Mouse (Mus musculus): ENCODE measurements around the gene Cyp2c55.

Gene Cyp2c55

GRCm38 (mm10) chr19:39006715-39007114, at the start of gene Cyp2c55:
TSS of gene Cyp2c55 (plus strand) at chr19:39007019.
- no peak for TF ChIP-seq GATA4 (IDR thresholded peaks at IDR 0.05; ENCODE audit: insufficient replicate concordance, low read length)

- no peak for TF ChIP-seq GATA4 (IDR thresholded peaks at IDR 0.05; ENCODE audit: insufficient replicate concordance, low read length)
These were observed 36.1 kb upstream of the Cyp2c55 start for GRCm38 (mm10) chr19:38970741-38971140.

- no peak for TF ChIP-seq GATA4 (IDR thresholded peaks at IDR 0.05; ENCODE audit: insufficient replicate concordance, low read length)
These were observed 34.2 kb upstream of the Cyp2c55 start for GRCm38 (mm10) chr19:38972581-38972980.

- TF ChIP-seq GATA4 (IDR thresholded peaks at IDR 0.05; ENCODE audit: insufficient replicate concordance, low read length) = no peak
These were observed 33.2 kb upstream of the Cyp2c55 start for GRCm38 (mm10) chr19:38973666-38974065.

GRCm38 (mm10) chr19:38976269-38976668, 30.6 kb upstream of the Cyp2c55 start:
- no peak for TF ChIP-seq GATA4 (IDR thresholded peaks at IDR 0.05; ENCODE audit: insufficient replicate concordance, low read length)

GRCm38 (mm10) chr19:38981966-38982365, 24.9 kb upstream of the Cyp2c55 start:
- no peak for TF ChIP-seq GATA4 (IDR thresholded peaks at IDR 0.05; ENCODE audit: insufficient replicate concordance, low read length)

- no peak for TF ChIP-seq GATA4 (IDR thresholded peaks at IDR 0.05; ENCODE audit: insufficient replicate concordance, low read length)
These were observed 8.6 kb upstream of the Cyp2c55 start for GRCm38 (mm10) chr19:38998248-38998647.

GRCm38 (mm10) chr19:38998676-38999075, 8.1 kb upstream of the Cyp2c55 start:
- no peak for TF ChIP-seq GATA4 (IDR thresholded peaks at IDR 0.05; ENCODE audit: insufficient replicate concordance, low read length)

GRCm38 (mm10) chr19:39005132-39005531, 1.7 kb upstream of the Cyp2c55 start:
- TF ChIP-seq GATA4 (IDR thresholded peaks at IDR 0.05; ENCODE audit: insufficient replicate concordance, low read length) = no peak

- no peak for TF ChIP-seq GATA4 (IDR thresholded peaks at IDR 0.05; ENCODE audit: insufficient replicate concordance, low read length)
These were observed 51.1 kb downstream of the Cyp2c55 start for GRCm38 (mm10) chr19:39057928-39058327.

- no peak for TF ChIP-seq GATA4 (IDR thresholded peaks at IDR 0.05; ENCODE audit: insufficient replicate concordance, low read length)
These were observed 53.9 kb downstream of the Cyp2c55 start, which contains the start of gene Cyp2c65 for GRCm38 (mm10) chr19:39060719-39061118. TSS of gene Cyp2c65 (plus strand) at chr19:39061015.

Measured in liver, adult (tissue).